Mouse (Mus musculus) brain, embryonic 14.5 days (tissue): ENCODE data around the gene Rnf103. TPM values are rescaled to one million over a fixed set of nuclear protein-coding genes. Genes with fewer than 3 reads are reported as not detected.
"Not testable (repeated sequence)": the region's sequence is repeated elsewhere in the genome, so short reads cannot be mapped to it uniquely, and the experiment has no call there.

Experiments
- DNase-seq: peaks from one replicate; pipeline ENCODE4 v3.0.0-alpha.2; 2011; ENCODE audit warnings: low read depth
- CTCF ChIP-seq: fragments of 200-500 bp; IDR thresholded peaks from 2 replicates; pipeline ENCODE4 v1.5.1; 2012; ENCODE audit warnings: inconsistent platforms, mild to moderate bottlenecking, moderate library complexity, borderline replicate concordance; ENCODE audit not compliant: insufficient read depth, insufficient read length; ENCODE audit errors: extremely low read depth
- POLR2A ChIP-seq: fragments of 200-500 bp; IDR thresholded peaks from 2 replicates; pipeline ENCODE4 v1.6.1; 2012; ENCODE audit warnings: mild to moderate bottlenecking, inconsistent platforms, borderline replicate concordance; ENCODE audit not compliant: poor library complexity, insufficient read depth, insufficient read length, severe bottlenecking; ENCODE audit errors: extremely low read depth
- polyA plus RNA-seq: library from polyadenylated mRNA; depleted of rRNA; stranded (reverse); fragments of >200 nt; gene quantifications from 2 replicates; pipeline ENCODE4 v1.2.3, GENCODE M21; 2012

The Rnf103 gene
- polyA plus RNA-seq, 1 experiment = 25.1 TPM

GRCm38 (mm10) chr6:71476783-71477182, 16.9 kb upstream of the Rnf103 start:
- no peak for DNase-seq

GRCm38 (mm10) chr6:71478816-71479568, 14.7 kb upstream of the Rnf103 start:
- DNase-seq = not testable (repeated sequence)

More at GRCm38 (mm10) chr6:71476783-71477182, 16.9 kb upstream of the Rnf103 start:
- TF ChIP-seq POLR2A (no peak), CTCF (no peak)

GRCm38 (mm10) chr6:71479588-71479987, 14.1 kb upstream of the Rnf103 start:
- DNase-seq = not testable (repeated sequence)

GRCm38 (mm10) chr6:71480136-71480535, 13.6 kb upstream of the Rnf103 start:
- no peak for TF ChIP-seq CTCF
- TF ChIP-seq POLR2A = no peak
- no peak for DNase-seq

GRCm38 (mm10) chr6:71481136-71481535, 12.6 kb upstream of the Rnf103 start:
- DNase-seq = no peak
- TF ChIP-seq POLR2A (no peak), CTCF (no peak)

- no peak for TF ChIP-seq CTCF
- no peak for TF ChIP-seq POLR2A
- no peak for DNase-seq
Measured at GRCm38 (mm10) chr6:71485246-71485645, 8.4 kb upstream of the Rnf103 start.

- no peak for DNase-seq
- TF ChIP-seq POLR2A = no peak
- TF ChIP-seq CTCF = no peak
Measured at GRCm38 (mm10) chr6:71486226-71486625, 7.5 kb upstream of the Rnf103 start.

- no peak for DNase-seq
- TF ChIP-seq POLR2A (no peak), CTCF (no peak)
Measured at GRCm38 (mm10) chr6:71486867-71487266, 6.8 kb upstream of the Rnf103 start.

GRCm38 (mm10) chr6:71487966-71488365, 5.7 kb upstream of the Rnf103 start:
- DNase-seq = no peak
- no peak for TF ChIP-seq POLR2A
- no peak for TF ChIP-seq CTCF

- no peak for DNase-seq
- TF ChIP-seq CTCF = no peak
- TF ChIP-seq POLR2A = no peak
Measured at GRCm38 (mm10) chr6:71492136-71492535, 1.6 kb upstream of the Rnf103 start.

GRCm38 (mm10) chr6:71492756-71493674, 679 bp upstream of the Rnf103 start:
- DNase-seq = no peak
- no peak for TF ChIP-seq CTCF
- no peak for TF ChIP-seq POLR2A
